Mouse (Mus musculus): ENCODE results near the gene Sacs. TPM values are rescaled to one million over a fixed set of nuclear protein-coding genes. Genes with fewer than 3 reads are reported as not detected.

Sacs gene
- polyA plus RNA-seq, 1 experiment from 2014 or later, result 3.1 TPM

DNA sequence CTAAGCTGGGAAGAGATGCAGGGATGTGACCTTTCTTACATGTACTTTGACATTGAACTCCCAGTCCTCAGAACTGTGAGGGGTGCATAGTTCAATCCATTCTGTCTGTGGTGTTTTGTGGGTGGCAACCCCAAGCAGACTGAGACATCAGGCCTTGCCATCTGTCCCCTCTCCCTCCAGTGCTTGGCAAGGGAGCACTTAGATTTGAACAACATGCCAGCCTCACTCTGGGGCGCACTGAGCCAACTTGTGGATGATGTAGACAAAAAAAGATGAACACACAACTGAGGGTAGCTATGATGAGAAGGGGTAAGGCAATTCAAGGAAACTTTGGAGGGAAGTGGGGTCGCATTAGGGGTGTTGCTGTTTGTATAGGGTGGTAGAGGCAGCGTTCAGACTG is 26.2 kb downstream of the Sacs start:
- Histone ChIP-seq H3K27me3 (ENCODE audit: control insufficient read depth, insufficient read depth, low read length) (no peaks in the 10 kb centered on the region), H3K27ac (replicated peaks; ENCODE audit: low read depth, low read length) (no peak overlapping the region), H3K36me3 (ENCODE audit: control insufficient read depth, insufficient read depth, low read length) (no peaks in the 10 kb centered on the region), H3K4me1 (ENCODE audit: control insufficient read depth, insufficient read depth, low read length) (no peaks in the 10 kb centered on the region), H3K4me3 (ENCODE audit: low read depth, low read length) (no peak overlapping the region), H3K9ac (ENCODE audit: low read length) (no peak overlapping the region), H3K4me2 (ENCODE audit: low read depth, severe bottlenecking) (no peak overlapping the region), H3K9me3 (ENCODE audit: control insufficient read depth, low read length) (no peaks in the 10 kb centered on the region)
- no peak for ATAC-seq (ENCODE audit: insufficient number of reproducible peaks, low FRiP score, low TSS enrichment, low read depth)
- DNase-seq (ENCODE audit: low spot score), result no peak
- WGBS, result 84% methylated on average over 3 of the region's 3 CpGs

GRCm38 (mm10) chr14:61165929-61166328 is 27.7 kb downstream of the Sacs start:
- H3K4me3 ChIP-seq (ENCODE audit: low read depth, low read length), result no peak overlapping the region
- no peak overlapping the region for H3K9ac ChIP-seq (ENCODE audit: low read length)
- no peak overlapping the region for H3K27ac ChIP-seq (replicated peaks; ENCODE audit: low read depth, low read length)
- 87% methylated on average over 9 of the region's 9 CpGs for WGBS
- ATAC-seq (ENCODE audit: insufficient number of reproducible peaks, low FRiP score, low TSS enrichment, low read depth) (no peak), DNase-seq (ENCODE audit: low spot score) (no peak)
- H3K9me3 ChIP-seq (ENCODE audit: control insufficient read depth, low read length), result no peaks in the 10 kb centered on the region
- H3K4me2 ChIP-seq (ENCODE audit: low read depth, severe bottlenecking), result no peak overlapping the region
- H3K27me3 ChIP-seq (ENCODE audit: control insufficient read depth, insufficient read depth, low read length), result no peaks in the 10 kb centered on the region
- H3K36me3 ChIP-seq (ENCODE audit: control insufficient read depth, insufficient read depth, low read length), result no peaks in the 10 kb centered on the region
- no peaks in the 10 kb centered on the region for H3K4me1 ChIP-seq (ENCODE audit: control insufficient read depth, insufficient read depth, low read length)

DNA sequence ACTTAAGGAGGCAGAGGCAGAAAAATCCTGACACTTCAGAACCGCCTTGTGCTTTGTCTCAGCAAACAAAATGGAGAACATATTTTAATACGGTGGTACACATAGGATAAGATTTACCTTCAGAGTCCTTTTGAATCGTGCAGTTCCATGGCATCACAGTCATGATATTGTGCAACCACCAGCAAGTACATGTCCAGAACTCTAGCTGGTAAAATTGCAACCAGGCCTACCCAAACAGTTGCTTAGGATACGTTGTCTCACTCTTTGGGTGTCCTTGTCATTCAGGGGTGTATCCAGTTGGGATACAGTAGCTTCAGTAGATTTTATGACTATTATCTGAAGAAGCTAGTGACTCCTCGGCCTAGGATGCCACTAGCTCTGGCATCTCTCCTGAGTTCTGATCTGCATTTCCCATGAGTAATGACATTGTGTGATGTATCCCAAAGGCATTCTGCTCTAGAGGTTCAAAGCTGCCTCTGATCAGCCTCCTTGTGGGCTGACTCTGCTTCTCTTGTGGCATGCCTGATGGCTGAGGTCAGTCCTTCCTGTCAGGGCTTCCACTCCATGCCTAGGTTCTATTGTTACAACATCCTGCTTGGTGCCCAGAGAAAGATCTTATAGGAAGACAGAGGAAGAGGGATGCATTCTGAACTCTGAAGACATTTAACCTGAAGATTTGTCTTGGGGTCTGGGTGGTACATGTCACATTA is 33.2 kb downstream of the Sacs start:
- DNase-seq (ENCODE audit: low spot score) (no peak), ATAC-seq (ENCODE audit: insufficient number of reproducible peaks, low FRiP score, low TSS enrichment, low read depth) (no peak)
- Histone ChIP-seq H3K4me3 (ENCODE audit: low read depth, low read length) (no peak overlapping the region), H3K4me2 (ENCODE audit: low read depth, severe bottlenecking) (no peak overlapping the region), H3K4me1 (ENCODE audit: control insufficient read depth, insufficient read depth, low read length) (no peaks in the 10 kb centered on the region), H3K36me3 (ENCODE audit: control insufficient read depth, insufficient read depth, low read length) (no peaks in the 10 kb centered on the region), H3K27me3 (ENCODE audit: control insufficient read depth, insufficient read depth, low read length) (no peaks in the 10 kb centered on the region), H3K9me3 (ENCODE audit: control insufficient read depth, low read length) (no peaks in the 10 kb centered on the region), H3K9ac (ENCODE audit: low read length) (no peak overlapping the region), H3K27ac (replicated peaks; ENCODE audit: low read depth, low read length) (no peak overlapping the region)
- 87% methylated on average over 5 of the region's 5 CpGs for WGBS

GRCm38 (mm10) chr14:61172548-61173158 is 34.4 kb downstream of the Sacs start:
- no peaks in the 10 kb centered on the region for H3K36me3 ChIP-seq (ENCODE audit: control insufficient read depth, insufficient read depth, low read length)
- peak overlapping the region; percentile 51 for H3K4me2 ChIP-seq (ENCODE audit: low read depth, severe bottlenecking)
- ATAC-seq (ENCODE audit: insufficient number of reproducible peaks, low FRiP score, low TSS enrichment, low read depth) (peak; percentile 99), DNase-seq (ENCODE audit: low spot score) (peak; percentile 100)
- WGBS, result under 1% methylated on average over 51 of the region's 52 CpGs
- no peaks in the 10 kb centered on the region for H3K4me1 ChIP-seq (ENCODE audit: control insufficient read depth, insufficient read depth, low read length)
- H3K9ac ChIP-seq (ENCODE audit: low read length), result peak overlapping the region; percentile 66
- no peaks in the 10 kb centered on the region for H3K27me3 ChIP-seq (ENCODE audit: control insufficient read depth, insufficient read depth, low read length)
- H3K9me3 ChIP-seq (ENCODE audit: control insufficient read depth, low read length), result no peaks in the 10 kb centered on the region
- H3K4me3 ChIP-seq (ENCODE audit: low read depth, low read length), result peak overlapping the region; percentile 63
- peak overlapping the region; percentile 66; the same call in 1 of the 2 replicates for H3K27ac ChIP-seq (replicated peaks; ENCODE audit: low read depth, low read length)

- DNase-seq (ENCODE audit: low spot score) (no peak), ATAC-seq (ENCODE audit: insufficient number of reproducible peaks, low FRiP score, low TSS enrichment, low read depth) (0 out of 2 replicates have a peak, but pooled peaks have one; percentile 4)
- Histone ChIP-seq H3K36me3 (ENCODE audit: control insufficient read depth, insufficient read depth, low read length) (no peaks in the 10 kb centered on the region), H3K9ac (ENCODE audit: low read length) (peak overlapping the region; percentile 66), H3K27me3 (ENCODE audit: control insufficient read depth, insufficient read depth, low read length) (no peaks in the 10 kb centered on the region), H3K4me2 (ENCODE audit: low read depth, severe bottlenecking) (peak overlapping the region; percentile 51), H3K4me1 (ENCODE audit: control insufficient read depth, insufficient read depth, low read length) (no peaks in the 10 kb centered on the region), H3K27ac (replicated peaks; ENCODE audit: low read depth, low read length) (peak overlapping the region; percentile 66; the same call in 1 of the 2 replicates), H3K9me3 (ENCODE audit: control insufficient read depth, low read length) (no peaks in the 10 kb centered on the region), H3K4me3 (ENCODE audit: low read depth, low read length) (peak overlapping the region; percentile 63)
- WGBS, result 0% methylated on average over 37 of the region's 37 CpGs
These were observed 35.0 kb downstream of the Sacs start for GRCm38 (mm10) chr14:61173229-61173628.

DNA sequence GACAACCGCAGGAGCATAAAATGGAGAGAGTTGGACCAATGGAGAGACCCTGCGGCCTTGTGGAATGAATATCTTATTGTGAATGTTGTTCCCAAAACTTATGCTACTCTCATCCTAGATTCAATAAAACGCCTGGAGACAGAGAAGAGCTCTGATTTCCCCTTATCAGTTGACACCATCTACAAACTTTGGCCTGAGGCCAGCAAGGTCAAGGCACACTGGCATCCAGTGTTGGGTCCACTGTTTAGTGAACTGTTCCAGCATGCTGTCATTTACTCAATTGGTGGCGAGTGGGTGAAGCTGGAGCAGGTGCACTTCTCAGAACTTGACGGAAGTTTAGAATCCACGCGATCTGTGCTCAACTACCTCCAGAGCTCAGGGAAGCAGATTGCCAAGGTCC is 53.6 kb downstream of the Sacs start:
- Histone ChIP-seq H3K36me3 (ENCODE audit: control insufficient read depth, insufficient read depth, low read length) (peaks cover 2% of the 10 kb centered on the region; the same call in 1 of the 2 replicates), H3K9ac (ENCODE audit: low read length) (no peak overlapping the region), H3K4me1 (ENCODE audit: control insufficient read depth, insufficient read depth, low read length) (no peaks in the 10 kb centered on the region), H3K4me3 (ENCODE audit: low read depth, low read length) (no peak overlapping the region), H3K4me2 (ENCODE audit: low read depth, severe bottlenecking) (no peak overlapping the region), H3K9me3 (ENCODE audit: control insufficient read depth, low read length) (no peaks in the 10 kb centered on the region), H3K27ac (replicated peaks; ENCODE audit: low read depth, low read length) (no peak overlapping the region), H3K27me3 (ENCODE audit: control insufficient read depth, insufficient read depth, low read length) (no peaks in the 10 kb centered on the region)
- WGBS, result 90% methylated on average over 7 of the region's 7 CpGs
- ATAC-seq (ENCODE audit: insufficient number of reproducible peaks, low FRiP score, low TSS enrichment, low read depth), result no peak
- DNase-seq (ENCODE audit: low spot score), result no peak

DNA sequence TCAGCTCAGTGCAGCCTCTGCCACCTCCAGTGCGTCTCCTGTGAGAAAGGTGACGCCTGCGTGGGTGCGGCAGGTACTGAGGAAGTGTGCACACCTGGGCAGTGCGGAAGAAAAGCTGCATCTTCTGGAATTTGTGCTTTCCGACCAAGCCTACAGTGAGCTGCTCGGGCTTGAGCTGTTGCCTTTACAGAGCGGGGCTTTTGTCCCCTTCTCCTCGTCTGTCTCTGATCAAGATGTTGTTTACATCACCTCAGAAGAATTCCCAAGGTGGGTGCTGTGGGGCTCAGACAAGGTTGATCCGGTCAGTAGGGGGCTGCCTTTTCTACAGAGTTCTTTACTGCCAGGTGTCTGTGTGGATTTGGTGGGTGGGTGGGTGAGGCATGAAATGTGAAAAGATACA is 54.1 kb downstream of the Sacs start:
- ATAC-seq (ENCODE audit: insufficient number of reproducible peaks, low FRiP score, low TSS enrichment, low read depth) (no peak), DNase-seq (ENCODE audit: low spot score) (no peak)
- no peak overlapping the region for H3K27ac ChIP-seq (replicated peaks; ENCODE audit: low read depth, low read length)
- no peak overlapping the region for H3K4me3 ChIP-seq (ENCODE audit: low read depth, low read length)
- no peak overlapping the region for H3K9ac ChIP-seq (ENCODE audit: low read length)
- peaks cover 2% of the 10 kb centered on the region; the same call in 1 of the 2 replicates for H3K36me3 ChIP-seq (ENCODE audit: control insufficient read depth, insufficient read depth, low read length)
- H3K4me2 ChIP-seq (ENCODE audit: low read depth, severe bottlenecking), result no peak overlapping the region
- H3K4me1 ChIP-seq (ENCODE audit: control insufficient read depth, insufficient read depth, low read length), result no peaks in the 10 kb centered on the region
- no peaks in the 10 kb centered on the region for H3K27me3 ChIP-seq (ENCODE audit: control insufficient read depth, insufficient read depth, low read length)
- WGBS, result 84% methylated on average over 10 of the region's 10 CpGs
- H3K9me3 ChIP-seq (ENCODE audit: control insufficient read depth, low read length), result no peaks in the 10 kb centered on the region

DNA sequence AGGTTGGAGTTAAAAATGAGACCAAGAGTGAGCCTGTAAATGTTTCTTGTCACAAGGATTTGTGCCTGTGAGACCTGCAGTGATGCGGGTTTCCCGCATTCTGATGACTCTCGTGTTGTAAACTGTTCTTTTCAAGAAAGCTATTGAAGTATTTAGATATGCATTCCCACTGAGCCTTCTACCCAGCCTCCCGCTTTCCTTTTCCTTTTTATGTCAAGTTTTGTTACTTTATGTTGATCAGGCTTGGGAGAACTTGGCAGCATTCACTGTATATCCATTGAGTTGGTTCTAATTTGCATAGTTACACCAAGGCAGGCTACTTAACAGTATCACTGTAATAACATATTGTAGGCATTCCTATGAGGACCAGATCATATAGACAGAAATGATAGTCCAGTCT is 56.2 kb downstream of the Sacs start:
- ATAC-seq (ENCODE audit: insufficient number of reproducible peaks, low FRiP score, low TSS enrichment, low read depth) (no peak), DNase-seq (ENCODE audit: low spot score) (no peak)
- Histone ChIP-seq H3K36me3 (ENCODE audit: control insufficient read depth, insufficient read depth, low read length) (peaks cover 2% of the 10 kb centered on the region; the same call in 1 of the 2 replicates), H3K9me3 (ENCODE audit: control insufficient read depth, low read length) (no peaks in the 10 kb centered on the region), H3K9ac (ENCODE audit: low read length) (no peak overlapping the region), H3K27ac (replicated peaks; ENCODE audit: low read depth, low read length) (no peak overlapping the region), H3K4me1 (ENCODE audit: control insufficient read depth, insufficient read depth, low read length) (no peaks in the 10 kb centered on the region), H3K27me3 (ENCODE audit: control insufficient read depth, insufficient read depth, low read length) (no peaks in the 10 kb centered on the region), H3K4me3 (ENCODE audit: low read depth, low read length) (no peak overlapping the region), H3K4me2 (ENCODE audit: low read depth, severe bottlenecking) (no peak overlapping the region)
- WGBS, result 91% methylated on average over 4 of the region's 4 CpGs

Measured in limb, embryonic 11.5 days (tissue).